ENCODE assay signal across 8 mouse cellular contexts in the genomic region with DNA sequence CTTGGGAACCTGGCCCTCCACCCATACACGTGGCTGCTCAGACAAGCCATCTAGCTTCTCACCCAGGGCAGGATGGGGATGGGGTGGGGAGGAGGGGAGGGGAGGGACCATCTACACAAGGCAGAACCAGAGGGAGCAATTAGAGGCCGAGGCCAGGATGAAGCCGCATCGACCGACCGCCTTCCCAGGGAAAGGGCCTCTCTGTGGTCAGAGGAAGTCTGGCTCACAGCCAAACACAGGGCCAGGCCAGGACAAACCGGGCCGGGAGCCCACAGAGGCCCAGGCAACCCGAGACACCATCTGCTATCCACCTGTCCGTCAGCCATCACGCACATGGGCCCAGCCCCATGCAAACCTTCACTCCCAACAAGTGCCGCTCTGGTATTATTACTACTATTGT. TPM values are rescaled to one million over a fixed set of nuclear protein-coding genes. Genes with fewer than 3 reads are reported as not detected.
DNase-seq lines count a peak whose midpoint lies in the region; ATAC-seq lines count a peak whose summit lies in the region.

No protein-coding gene starts in this region.

- no peaks in the 10 kb centered on the region for H3K27me3 ChIP-seq in lung, embryonic 15.5 days

- DNase-seq in urinary bladder, postnatal 14 days (ENCODE audit: low spot score): peak; percentile 80
- DNase-seq in urinary bladder, postnatal 10 days (ENCODE audit: low spot score): no peak
- DNase-seq in embryo, embryonic 11.5 days (ENCODE audit: low read depth, low spot score): peak; percentile 69
- peak; percentile 86 to 91 for DNase-seq in heart, adult 18-20 months
- DNase-seq in kidney, adult 11 months: peak; percentile 76
- DNase-seq in right cerebral cortex, postnatal 14 days: peak; percentile 67
- DNase-seq in layer of hippocampus, adult 18-20 months (ENCODE audit: low spot score in 2 of 2): no peak

- H3K9ac ChIP-seq in lung, embryonic 15.5 days: no peak overlapping the region

- H3K4me1 ChIP-seq in lung, embryonic 15.5 days: peaks cover 81% of the 10 kb centered on the region

- ATAC-seq in lung, embryonic 15.5 days (ENCODE audit: borderline replicate concordance, extremely low read depth, low FRiP score, low TSS enrichment): peak; percentile 64; the same call in 1 of the 2 replicates

- H3K27ac ChIP-seq in lung, embryonic 15.5 days: peak overlapping the region; percentile 72; the same call in 1 of the 2 replicates

- peak overlapping the region; percentile 42 for H3K4me2 ChIP-seq in lung, embryonic 15.5 days

- WGBS in lung, embryonic 15.5 days: 4% methylated on average over 12 of the region's 12 CpGs

- no peaks in the 10 kb centered on the region for H3K9me3 ChIP-seq in lung, embryonic 15.5 days

- H3K4me3 ChIP-seq in lung, embryonic 15.5 days: no peak overlapping the region

- no peaks in the 10 kb centered on the region for H3K36me3 ChIP-seq in lung, embryonic 15.5 days

RNA-seq across cellular contexts. Expression of a gene that starts 19.7 kb away (rescaled TPM):
- 10 to 100 TPM; 65.9 to 68.9 TPM for total RNA-seq in heart, adult 18-20 months (2021)
- 28.7 and 30.5 TPM in 2 replicates for polyA plus RNA-seq in lung, embryonic 15.5 days (2015; fragmentation: Nextera tagmentation; extraction: Ambion mirVana)
- 100 to 1,000 TPM; 291 to 298 TPM for total RNA-seq in layer of hippocampus, adult 18-20 months (2021)

Comparison
In these comparisons a context has a peak if more than half of its experiments do, and no peak if none do; other contexts are left out.
1. DNase-seq: peak in urinary bladder, postnatal 14 days (single experiment), embryo, embryonic 11.5 days (single experiment), heart, adult 18-20 months (2 of 2), kidney, adult 11 months (single experiment) and right cerebral cortex, postnatal 14 days (single experiment); none in urinary bladder, postnatal 10 days (single experiment) and layer of hippocampus, adult 18-20 months (0 of 2).
2. RNA of a gene that starts 19.7 kb away (total RNA-seq): 291 to 298 TPM in layer of hippocampus, adult 18-20 months; 65.9 to 68.9 TPM in heart, adult 18-20 months; every median in the first group is over 4 times any median in the second.